ENCODE assay signal across 20 mouse cellular contexts in genomic region chr19:28095620-28096019, GRCm38 (mm10).
DNase-seq lines count a peak whose midpoint lies in the region; ATAC-seq lines count a peak whose summit lies in the region.
"Had no signal": no experiment of that assay in that cellular context is flagged by ENCODE, and none has a peak within 500 bp of the region (broad histone marks: within the 10 kb centered on the region; RNA-seq: fewer than 3 reads in every experiment).

No protein-coding gene starts in this region.

- no peaks in the 10 kb centered on the region for H3K9me3 ChIP-seq in forebrain, embryonic 15.5 days
- H3K9me3 ChIP-seq in forebrain, embryonic 12.5 days, result no peaks in the 10 kb centered on the region
- no peaks in the 10 kb centered on the region for H3K9me3 ChIP-seq in heart, embryonic 16.5 days (replicated peaks; ENCODE audit: control insufficient read depth, low read length)
- no peaks in the 10 kb centered on the region for H3K9me3 ChIP-seq in midbrain, embryonic 16.5 days (replicated peaks; ENCODE audit: control insufficient read depth, low read length, poor library complexity, severe bottlenecking)
- H3K9me3 ChIP-seq in midbrain, embryonic 10.5 days (replicated peaks), result no peaks in the 10 kb centered on the region
- H3K9me3 ChIP-seq in neural tube, embryonic 14.5 days (ENCODE audit: control insufficient read depth, low read length), result no peaks in the 10 kb centered on the region
- H3K9me3 ChIP-seq: embryonic facial prominence, embryonic 10.5 days; megakaryocyte, embryonic 14.5 days; stomach, embryonic 15.5 days had no signal

- no peak for DNase-seq in heart, postnatal 4 days
- DNase-seq in midbrain, embryonic 10.5 days (ENCODE audit: low spot score), result no peak
- DNase-seq: adrenal gland, adult 2 months; cerebellum, postnatal 14 days; heart, adult 11 months; right cerebral cortex, postnatal 14 days; thymus, adult 2 months had no signal

- H3K27ac ChIP-seq in forebrain, embryonic 15.5 days (replicated peaks), result 0 out of 2 replicates have a peak overlapping the region, but pooled peaks have one; percentile 4
- no peak overlapping the region for H3K27ac ChIP-seq in forebrain, embryonic 12.5 days
- H3K27ac ChIP-seq in heart, embryonic 16.5 days (ENCODE audit: low read length), result no peak overlapping the region
- no peak overlapping the region for H3K27ac ChIP-seq in midbrain, embryonic 16.5 days (ENCODE audit: low read length)
- no peak overlapping the region for H3K27ac ChIP-seq in midbrain, embryonic 10.5 days (replicated peaks)
- no peak overlapping the region for H3K27ac ChIP-seq in neural tube, embryonic 14.5 days (ENCODE audit: low read depth, low read length)
- H3K27ac ChIP-seq: embryonic facial prominence, embryonic 10.5 days; left cerebral cortex, adult 2 months; liver, embryonic 14.5 days; stomach, embryonic 15.5 days had no signal

- H3K9ac ChIP-seq in forebrain, embryonic 15.5 days (replicated peaks), result no peak overlapping the region
- no peak overlapping the region for H3K9ac ChIP-seq in forebrain, embryonic 12.5 days
- H3K9ac ChIP-seq in heart, embryonic 16.5 days (ENCODE audit: low read length), result no peak overlapping the region
- H3K9ac ChIP-seq in midbrain, embryonic 16.5 days (ENCODE audit: low read depth, low read length), result no peak overlapping the region
- H3K9ac ChIP-seq in neural tube, embryonic 14.5 days (replicated peaks; ENCODE audit: low read depth, low read length), result 0 out of 2 replicates have a peak overlapping the region, but pooled peaks have one; percentile 3
- H3K9ac ChIP-seq: liver, embryonic 14.5 days; stomach, embryonic 15.5 days had no signal

- H3K4me3 ChIP-seq in forebrain, embryonic 15.5 days, result no peak overlapping the region
- H3K4me3 ChIP-seq in forebrain, embryonic 12.5 days (replicated peaks), result no peak overlapping the region
- H3K4me3 ChIP-seq in heart, embryonic 16.5 days (ENCODE audit: low read length), result no peak overlapping the region
- H3K4me3 ChIP-seq in midbrain, embryonic 16.5 days (ENCODE audit: low read depth, low read length), result no peak overlapping the region
- no peak overlapping the region for H3K4me3 ChIP-seq in midbrain, embryonic 10.5 days
- no peak overlapping the region for H3K4me3 ChIP-seq in neural tube, embryonic 14.5 days (ENCODE audit: low read depth, low read length)
- H3K4me3 ChIP-seq: embryonic facial prominence, embryonic 10.5 days; left cerebral cortex, adult 2 months; megakaryocyte, embryonic 14.5 days; myocyte; stomach, embryonic 15.5 days had no signal

- no peak for ATAC-seq in forebrain, embryonic 15.5 days (replicated peaks)
- no peak for ATAC-seq in forebrain, embryonic 12.5 days (ENCODE audit: low FRiP score)
- ATAC-seq in heart, embryonic 16.5 days (replicated peaks; ENCODE audit: extremely low read depth, insufficient read depth, low FRiP score), result no peak
- ATAC-seq in midbrain, embryonic 16.5 days, result 0 out of 2 replicates have a peak, but pooled peaks have one; percentile 51
- ATAC-seq in neural tube, embryonic 14.5 days (ENCODE audit: low read depth), result peak; percentile 58; the same call in 1 of the 2 replicates
- no peak for ATAC-seq in activated CD4-positive, CD25-positive, alpha-beta regulatory T cell, adult 4 months

- H3K4me1 ChIP-seq in forebrain, embryonic 15.5 days, result no peaks in the 10 kb centered on the region
- H3K4me1 ChIP-seq in forebrain, embryonic 12.5 days, result no peaks in the 10 kb centered on the region
- H3K4me1 ChIP-seq in heart, embryonic 16.5 days (ENCODE audit: control insufficient read depth, insufficient read depth, low read length), result no peaks in the 10 kb centered on the region
- H3K4me1 ChIP-seq in midbrain, embryonic 16.5 days (ENCODE audit: control insufficient read depth, insufficient read depth, low read length), result no peaks in the 10 kb centered on the region
- peaks cover 2% of the 10 kb centered on the region; the same call in 1 of the 2 replicates for H3K4me1 ChIP-seq in midbrain, embryonic 10.5 days
- no peaks in the 10 kb centered on the region for H3K4me1 ChIP-seq in neural tube, embryonic 14.5 days (ENCODE audit: control insufficient read depth, insufficient read depth, low read length)
- H3K4me1 ChIP-seq: embryonic facial prominence, embryonic 10.5 days; megakaryocyte, embryonic 14.5 days; stomach, embryonic 15.5 days had no signal

- no peaks in the 10 kb centered on the region for H3K36me3 ChIP-seq in forebrain, embryonic 15.5 days
- no peaks in the 10 kb centered on the region for H3K36me3 ChIP-seq in forebrain, embryonic 12.5 days (replicated peaks)
- H3K36me3 ChIP-seq in heart, embryonic 16.5 days (ENCODE audit: control insufficient read depth, insufficient read depth), result no peaks in the 10 kb centered on the region
- H3K36me3 ChIP-seq in midbrain, embryonic 16.5 days (ENCODE audit: control insufficient read depth, insufficient read depth, low read length), result no peaks in the 10 kb centered on the region
- no peaks in the 10 kb centered on the region for H3K36me3 ChIP-seq in midbrain, embryonic 10.5 days
- no peaks in the 10 kb centered on the region for H3K36me3 ChIP-seq in neural tube, embryonic 14.5 days (ENCODE audit: control insufficient read depth, insufficient read depth, low read length)
- H3K36me3 ChIP-seq: embryonic facial prominence, embryonic 10.5 days; stomach, embryonic 15.5 days had no signal

- no peak overlapping the region for H3K4me2 ChIP-seq in forebrain, embryonic 15.5 days (replicated peaks)
- no peak overlapping the region for H3K4me2 ChIP-seq in forebrain, embryonic 12.5 days
- 0 out of 2 replicates have a peak overlapping the region, but pooled peaks have one; percentile 12 for H3K4me2 ChIP-seq in heart, embryonic 16.5 days (ENCODE audit: low read depth, low read length)
- 0 out of 2 replicates have a peak overlapping the region, but pooled peaks have one; percentile 7 for H3K4me2 ChIP-seq in midbrain, embryonic 16.5 days (ENCODE audit: low read length)
- H3K4me2 ChIP-seq in neural tube, embryonic 14.5 days (ENCODE audit: low read depth, low read length), result peak overlapping the region; percentile 21; the same call in 1 of the 2 replicates
- H3K4me2 ChIP-seq: stomach, embryonic 15.5 days had no signal

- no peaks in the 10 kb centered on the region for H3K27me3 ChIP-seq in forebrain, embryonic 15.5 days
- no peaks in the 10 kb centered on the region for H3K27me3 ChIP-seq in forebrain, embryonic 12.5 days
- H3K27me3 ChIP-seq in heart, embryonic 16.5 days (ENCODE audit: control insufficient read depth, insufficient read depth, low read length), result no peaks in the 10 kb centered on the region
- no peaks in the 10 kb centered on the region for H3K27me3 ChIP-seq in midbrain, embryonic 16.5 days (ENCODE audit: control insufficient read depth, insufficient read depth, low read depth, low read length)
- H3K27me3 ChIP-seq in midbrain, embryonic 10.5 days (ENCODE audit: low read depth, poor library complexity, severe bottlenecking), result no peaks in the 10 kb centered on the region
- no peaks in the 10 kb centered on the region for H3K27me3 ChIP-seq in neural tube, embryonic 14.5 days (ENCODE audit: control insufficient read depth, insufficient read depth, low read length)
- H3K27me3 ChIP-seq: CH12.LX; megakaryocyte, embryonic 14.5 days; stomach, embryonic 15.5 days had no signal

- WGBS in forebrain, embryonic 15.5 days, result 33% methylated on average over 9 of the region's 9 CpGs
- whole genome bisulfite sequencing in forebrain, embryonic 12.5 days, result 42% methylated on average over 9 of the region's 9 CpGs
- 25% methylated on average over 9 of the region's 9 CpGs for WGBS in heart, embryonic 16.5 days
- 23% methylated on average over 9 of the region's 9 CpGs for WGBS in midbrain, embryonic 16.5 days
- 48% methylated on average over 9 of the region's 9 CpGs for WGBS in midbrain, embryonic 10.5 days
- 11% methylated on average over 9 of the region's 9 CpGs for WGBS in neural tube, embryonic 14.5 days

Comparison
In these comparisons a context has a peak if more than half of its experiments do, and no peak if none do; other contexts are left out.
1. ATAC-seq: peak in midbrain, embryonic 16.5 days (single experiment) and neural tube, embryonic 14.5 days (single experiment); none in forebrain, embryonic 15.5 days (single experiment), forebrain, embryonic 12.5 days (single experiment), heart, embryonic 16.5 days (single experiment) and activated CD4-positive, CD25-positive, alpha-beta regulatory T cell, adult 4 months (single experiment).
2. H3K4me2 ChIP-seq: peak in heart, embryonic 16.5 days (single experiment), midbrain, embryonic 16.5 days (single experiment) and neural tube, embryonic 14.5 days (single experiment); none in forebrain, embryonic 15.5 days (single experiment) and forebrain, embryonic 12.5 days (single experiment).